Mouse (Mus musculus) lung, postnatal 10 days (tissue): Measurements from ENCODE around the gene S100a3.

ENCODE experiments used
- DNase-seq: peaks from one replicate; pipeline ENCODE4 v3.0.0; 2021

Gene S100a3

GRCm38 (mm10) chr3:90560008-90560628 is at the start of gene S100a3:
TSS of gene S100a3 (plus strand) at chr3:90560578.
- DNase-seq, result no peak

GRCm38 (mm10) chr3:90512276-90512675 is 48.1 kb upstream of the S100a3 start:
- no peak for DNase-seq

- no peak for DNase-seq
Measured at GRCm38 (mm10) chr3:90512948-90513642, 47.3 kb upstream of the S100a3 start.

- peak; percentile 89 for DNase-seq
Measured at GRCm38 (mm10) chr3:90513796-90514590, 46.4 kb upstream of the S100a3 start, which contains the start of the genes S100a1 and S100a13. TSS of gene S100a1 (minus strand) at chr3:90514392. TSS of gene S100a13 (plus strand) at chr3:90514435.

GRCm38 (mm10) chr3:90514691-90515090 is 45.7 kb upstream of the S100a3 start:
- DNase-seq, result peak; percentile 88

- peak; percentile 76 for DNase-seq
Measured at GRCm38 (mm10) chr3:90515242-90515641, 45.1 kb upstream of the S100a3 start.

GRCm38 (mm10) chr3:90515789-90516188 is 44.6 kb upstream of the S100a3 start:
- DNase-seq, result no peak

GRCm38 (mm10) chr3:90517711-90518110 is 42.7 kb upstream of the S100a3 start:
- no peak for DNase-seq

- DNase-seq, result peak; percentile 85
Measured at GRCm38 (mm10) chr3:90525421-90525820, 35.0 kb upstream of the S100a3 start.

GRCm38 (mm10) chr3:90526076-90526475 is 34.3 kb upstream of the S100a3 start:
- no peak for DNase-seq

- peak; percentile 74 for DNase-seq
Measured at GRCm38 (mm10) chr3:90526580-90526979, 33.8 kb upstream of the S100a3 start, which contains the start of gene S100a14. TSS of gene S100a14 (plus strand) at chr3:90526856.

- DNase-seq, result no peak
Measured at GRCm38 (mm10) chr3:90527291-90527873, 33.0 kb upstream of the S100a3 start.

GRCm38 (mm10) chr3:90531713-90532112 is 28.7 kb upstream of the S100a3 start:
- DNase-seq, result no peak

- DNase-seq, result no peak
Measured at GRCm38 (mm10) chr3:90535446-90535845, 24.9 kb upstream of the S100a3 start.

- peak; percentile 87 for DNase-seq
Measured at GRCm38 (mm10) chr3:90537141-90537904, 23.1 kb upstream of the S100a3 start, which contains the start of gene S100a16. TSS of gene S100a16 (plus strand) at chr3:90537254.

- no peak for DNase-seq
Measured at GRCm38 (mm10) chr3:90537905-90538296, 22.5 kb upstream of the S100a3 start.

GRCm38 (mm10) chr3:90540904-90541303 is 19.5 kb upstream of the S100a3 start:
- DNase-seq, result peak; percentile 78

GRCm38 (mm10) chr3:90549676-90550420 is 10.5 kb upstream of the S100a3 start:
- DNase-seq, result no peak

GRCm38 (mm10) chr3:90550421-90550790 is 10.0 kb upstream of the S100a3 start:
- DNase-seq, result no peak

- DNase-seq, result no peak
Measured at GRCm38 (mm10) chr3:90552231-90552630, 8.1 kb upstream of the S100a3 start.

GRCm38 (mm10) chr3:90555954-90556353 is 4.4 kb upstream of the S100a3 start:
- DNase-seq, result no peak

- DNase-seq, result no peak
Measured at GRCm38 (mm10) chr3:90574691-90575090, 14.3 kb downstream of the S100a3 start.
